Mouse (Mus musculus) left cerebral cortex, postnatal 36 days (tissue): Measurements from ENCODE around the gene Apoc1. TPM values are rescaled to one million over a fixed set of nuclear protein-coding genes. Genes with fewer than 3 reads are reported as not detected.
A peak's percentile ranks its signal among the peaks of the same experiment; 100 is the strongest.

Experiments
- DNase-seq, 2 experiments: peaks; one replicate each; pipeline ENCODE4 v3.0.0; 2021 to 2022; ENCODE audit warnings: low spot score in 2 of 2, mixed read lengths in 1 of 2
- intact Hi-C: fragments of 180-260 bp; cut with DNase I; formaldehyde crosslinking; loops from one replicate; pipeline ENCODE4 v1.15.1; 2025
- total RNA-seq, 2 experiments: library from RNA; stranded (reverse); gene quantifications; 2 replicates each; pipeline ENCODE4 v1.2.3; 2021

Gene Apoc1
- total RNA-seq = 1 to 10 TPM; 1.5 to 2.9 TPM

DNA sequence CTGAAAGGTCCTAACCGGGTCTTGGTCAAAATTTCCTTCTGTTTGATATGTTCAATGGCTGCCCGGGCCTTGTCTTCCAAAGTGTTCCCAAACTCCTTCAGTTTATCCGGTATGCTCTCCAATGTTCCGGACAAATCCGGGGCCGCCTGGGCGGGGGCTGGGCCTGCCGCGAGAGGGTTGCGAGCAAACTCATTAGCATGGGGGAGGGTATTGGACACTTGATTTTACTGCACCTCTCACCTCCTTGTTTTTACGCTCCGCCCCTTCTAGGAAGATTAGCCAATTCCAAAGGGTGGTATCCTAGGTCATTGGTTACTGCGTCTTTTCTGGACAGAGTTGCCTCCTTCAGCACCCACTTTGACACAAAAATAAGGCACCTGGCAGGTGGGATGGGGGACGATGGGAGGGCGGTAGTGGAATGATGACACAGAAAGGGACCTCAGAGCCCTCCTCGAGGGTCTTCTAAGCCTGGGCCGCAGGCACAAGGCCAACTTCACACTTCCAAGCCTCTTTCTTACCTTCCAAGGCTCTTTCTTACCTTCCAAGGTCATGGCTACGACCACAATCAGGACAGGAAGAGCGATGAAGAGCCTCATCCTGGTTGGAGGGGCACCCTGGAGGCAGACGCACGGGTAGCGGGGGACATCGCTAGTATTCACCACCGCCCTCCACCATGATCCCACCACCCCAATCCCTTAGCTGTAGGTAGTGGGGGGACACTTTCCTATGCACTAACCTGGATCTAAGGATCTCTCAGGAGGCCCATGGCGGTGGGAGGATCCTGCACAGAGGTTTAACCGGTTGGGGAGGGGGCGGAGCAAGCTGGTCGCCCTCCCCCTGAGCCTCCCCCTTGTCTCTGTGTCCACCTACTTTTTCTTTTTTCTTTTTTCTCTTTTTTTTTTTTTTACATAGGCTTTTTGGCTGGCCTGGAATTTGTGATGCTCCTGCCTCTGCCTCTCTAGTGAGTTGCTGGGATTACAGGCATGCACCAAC, at the start of gene Apoc1:
Gene Apoc1 (minus strand): TSS at position 788 of the 993 bp plus-strand sequence.
- intact Hi-C loops = no loop called here
- DNase-seq = no peak

DNA sequence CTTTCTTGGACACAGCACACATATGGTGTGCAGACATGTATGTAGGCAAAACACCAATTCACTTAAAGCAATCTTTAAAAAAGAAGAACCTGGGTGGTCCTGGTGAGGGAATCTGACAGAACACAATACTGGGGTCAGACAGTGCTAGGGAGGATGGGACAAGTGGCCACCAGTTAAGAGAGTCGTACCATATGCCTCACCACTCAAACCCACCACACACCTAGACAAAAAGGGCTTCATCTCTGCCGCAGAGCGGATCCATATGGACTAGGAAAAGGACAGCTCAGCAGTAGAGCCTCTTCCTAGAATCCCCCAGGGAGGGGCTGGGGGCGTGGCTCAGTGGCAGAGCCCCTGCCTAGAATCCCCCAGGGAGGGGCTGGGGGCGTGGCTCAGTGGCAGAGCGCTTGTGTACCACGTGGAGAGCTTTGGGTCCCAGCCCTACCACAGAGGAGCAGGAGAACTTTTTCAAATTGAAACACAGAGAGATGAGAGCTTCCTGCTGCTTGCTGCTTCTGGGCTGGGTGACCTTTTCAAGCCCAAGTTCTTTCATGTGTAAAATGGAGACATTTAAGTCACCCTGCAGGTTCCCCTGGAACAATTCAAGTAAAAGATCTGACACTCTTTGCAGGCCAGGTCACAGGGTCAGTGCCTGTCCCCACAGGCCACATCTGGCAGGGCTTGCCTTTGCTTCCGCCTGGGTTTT, 49.0 kb upstream of the Apoc1 start:
- intact Hi-C loops = no loop called here
- no peak for DNase-seq

DNA sequence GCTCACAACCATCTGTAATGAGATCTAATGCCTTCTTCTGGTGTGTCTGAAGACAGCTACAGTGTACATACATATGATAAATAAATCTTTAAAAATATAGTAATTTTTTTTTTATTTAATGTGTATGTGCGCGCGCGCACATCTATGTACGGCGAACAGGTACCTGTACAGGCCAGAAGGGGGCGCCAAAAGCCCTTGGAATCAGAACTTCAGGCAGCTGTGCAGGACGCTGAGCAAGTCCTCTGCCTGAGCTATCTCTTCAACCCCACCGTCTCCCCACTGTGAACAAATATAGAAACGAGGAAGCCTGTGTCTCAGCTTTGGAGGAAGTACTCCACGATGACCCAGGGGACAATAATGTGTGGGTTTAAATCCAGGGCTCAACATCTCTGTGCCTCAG, 47.8 kb upstream of the Apoc1 start:
- intact Hi-C loops = no loop called here
- no peak for DNase-seq

DNA sequence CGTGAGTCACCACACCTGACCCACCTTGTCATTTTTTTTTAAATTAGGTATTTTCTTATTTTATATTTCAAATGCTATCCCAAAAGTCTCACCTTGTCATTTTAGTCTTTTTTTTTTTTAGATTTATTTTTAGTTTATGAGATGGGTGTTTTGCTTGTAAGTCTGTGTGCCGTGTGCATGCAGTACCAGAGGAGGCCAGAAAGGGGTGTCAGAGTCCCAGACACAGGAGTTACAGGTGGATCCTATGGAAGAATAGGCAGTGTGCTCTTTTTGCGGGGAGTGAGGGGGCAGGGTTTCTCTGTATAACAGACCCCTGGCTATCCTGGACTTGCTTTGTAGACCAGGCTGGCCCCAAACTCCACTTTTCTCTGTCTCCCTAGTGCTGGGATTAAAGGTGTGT, 46.3 kb upstream of the Apoc1 start:
- DNase-seq = no peak
- intact Hi-C loops = no loop called here

DNA sequence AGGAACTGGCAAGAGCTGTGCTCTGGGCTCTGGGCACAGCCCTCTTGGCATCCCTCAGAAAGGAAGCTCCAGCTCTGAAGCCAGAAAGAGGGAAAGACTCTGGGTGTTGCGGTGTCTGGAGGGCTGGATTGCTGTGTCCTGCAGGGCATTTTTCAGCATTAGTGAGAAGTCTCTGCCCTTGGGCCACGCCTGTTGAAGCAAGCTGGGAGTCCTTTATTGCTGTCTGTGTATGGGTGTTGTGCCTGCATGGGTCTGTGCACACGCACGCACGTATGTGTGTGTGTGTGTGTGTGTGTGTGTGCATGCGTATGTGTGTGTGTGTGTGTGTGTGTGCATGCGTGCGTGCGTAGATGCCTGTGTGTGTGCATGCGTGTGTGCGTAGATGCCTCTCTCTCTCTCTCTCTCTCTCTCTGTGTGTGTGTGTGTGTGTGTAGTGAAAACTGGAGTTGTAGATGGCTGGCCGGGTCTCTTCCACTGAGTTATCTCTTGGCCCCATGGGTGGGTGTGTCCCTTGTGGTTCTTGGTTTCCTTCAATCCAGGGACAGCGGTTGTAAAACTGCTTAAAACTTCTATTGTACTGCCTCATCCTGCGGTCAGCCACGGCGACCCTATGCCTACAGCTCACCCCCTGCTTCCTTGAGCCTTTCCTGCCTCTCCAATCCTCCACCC, 44.1 kb upstream of the Apoc1 start:
- DNase-seq = no peak
- intact Hi-C loops = no loop called here

DNA sequence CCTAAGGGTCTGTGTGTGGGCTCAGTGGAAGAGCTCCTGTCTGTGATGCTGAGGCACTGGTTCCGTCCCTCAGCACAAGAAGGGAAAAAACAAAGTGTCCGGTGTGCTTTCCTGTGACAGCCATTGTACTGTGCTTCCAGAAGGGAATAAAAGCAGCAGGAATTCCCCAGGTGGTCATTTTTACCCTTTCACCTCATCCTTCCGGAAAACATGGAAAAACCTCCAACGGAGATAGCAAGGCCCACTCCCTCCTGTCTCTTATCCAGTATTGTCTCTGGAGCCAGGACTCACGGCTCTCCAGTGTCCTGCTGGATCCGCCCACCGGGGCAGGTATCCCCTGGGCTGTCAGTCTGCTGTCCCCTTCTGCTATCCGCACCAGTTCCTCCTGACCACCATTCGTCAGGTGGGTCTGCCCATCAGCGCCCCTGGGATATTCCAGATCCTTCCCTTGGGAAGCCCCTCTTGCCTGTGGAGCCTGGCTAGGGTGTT, 41.8 kb upstream of the Apoc1 start:
- DNase-seq = no peak
- intact Hi-C loops = no loop called here

DNA sequence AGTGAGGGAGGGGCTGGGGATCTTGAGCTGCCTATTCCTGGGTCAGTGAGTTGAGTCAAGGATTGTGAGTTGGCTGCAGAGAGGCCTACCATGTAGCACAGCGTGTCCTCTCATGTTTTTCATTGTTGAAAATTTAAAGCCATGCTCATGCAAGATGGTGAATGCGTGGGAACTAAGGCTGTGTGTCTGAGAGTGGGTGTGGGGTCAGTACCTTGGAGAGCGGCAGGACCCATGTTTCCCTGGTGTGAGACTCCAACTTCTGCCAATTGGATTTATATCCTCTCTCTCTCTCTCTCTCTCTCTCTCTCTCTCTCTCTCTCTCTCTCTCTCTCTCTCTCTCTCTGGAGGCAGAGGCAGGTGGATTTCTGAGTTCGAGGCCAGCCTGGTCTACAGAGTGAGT, 34.1 kb upstream of the Apoc1 start:
- intact Hi-C loops = no loop called here
- DNase-seq = no peak

DNA sequence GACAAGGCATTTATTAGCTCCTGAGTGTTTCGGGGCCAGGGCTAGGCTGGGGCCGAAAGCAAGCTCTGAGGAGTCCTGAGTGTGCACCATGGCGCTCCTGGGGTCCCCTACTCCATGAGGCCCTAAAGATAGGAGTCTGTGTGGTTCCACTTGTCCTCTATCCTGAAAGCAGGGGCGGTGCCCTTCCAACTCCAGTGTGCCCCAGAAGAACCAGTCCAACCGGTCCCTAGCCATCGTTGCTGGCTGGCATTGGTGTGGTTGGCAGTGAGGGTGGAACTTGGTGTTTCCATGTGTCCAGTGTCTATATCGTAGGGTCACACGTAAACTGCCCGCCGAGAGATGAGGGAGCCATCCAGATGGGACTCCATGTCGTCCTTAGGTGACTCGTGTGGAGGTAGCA, 31.7 kb upstream of the Apoc1 start:
- DNase-seq = no peak
- intact Hi-C loops = no loop called here

DNA sequence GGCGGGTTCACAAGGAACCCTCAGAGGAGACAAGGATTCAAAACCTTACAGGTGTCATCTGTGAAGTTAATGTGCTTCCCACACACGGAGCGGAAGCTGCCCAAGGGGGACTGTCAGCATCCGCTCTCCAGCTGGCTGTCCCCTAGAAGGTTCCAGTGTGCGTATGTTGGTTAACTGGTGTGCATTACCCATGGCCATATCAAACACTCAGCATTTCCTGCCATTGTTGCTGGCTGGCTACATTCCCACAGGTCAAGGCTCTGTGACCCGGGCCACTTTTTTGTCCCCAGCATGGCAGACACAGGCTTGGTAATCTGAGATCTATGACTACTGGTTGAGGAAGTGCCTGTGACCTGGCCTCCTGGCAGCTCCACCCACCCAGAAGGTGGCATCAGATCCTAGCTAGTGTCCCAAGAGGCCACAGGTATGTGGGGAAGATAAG, 30.3 kb upstream of the Apoc1 start:
- no peak for DNase-seq
- intact Hi-C loops = no loop called here

DNA sequence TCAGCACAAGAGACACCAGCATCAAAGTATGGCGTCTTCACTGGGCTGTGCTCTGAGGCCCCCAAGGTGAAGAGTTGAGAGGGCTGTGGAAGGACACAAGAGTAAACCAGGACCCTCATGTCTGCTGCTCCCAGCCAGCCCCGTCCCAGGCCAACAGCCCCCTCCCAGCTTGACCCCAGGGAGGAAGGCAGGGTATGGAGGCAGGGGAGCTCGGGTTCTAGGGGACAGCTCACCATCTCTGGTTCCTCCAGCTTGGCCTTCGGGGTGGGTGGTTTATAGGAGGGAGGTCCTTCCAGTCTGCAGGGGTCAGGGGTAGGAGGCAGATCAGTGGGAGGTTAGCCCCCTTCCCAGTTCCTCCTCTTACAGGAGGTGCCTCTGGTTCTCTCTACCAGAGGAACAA, 26.7 kb upstream of the Apoc1 start:
- intact Hi-C loops = no loop called here

DNA sequence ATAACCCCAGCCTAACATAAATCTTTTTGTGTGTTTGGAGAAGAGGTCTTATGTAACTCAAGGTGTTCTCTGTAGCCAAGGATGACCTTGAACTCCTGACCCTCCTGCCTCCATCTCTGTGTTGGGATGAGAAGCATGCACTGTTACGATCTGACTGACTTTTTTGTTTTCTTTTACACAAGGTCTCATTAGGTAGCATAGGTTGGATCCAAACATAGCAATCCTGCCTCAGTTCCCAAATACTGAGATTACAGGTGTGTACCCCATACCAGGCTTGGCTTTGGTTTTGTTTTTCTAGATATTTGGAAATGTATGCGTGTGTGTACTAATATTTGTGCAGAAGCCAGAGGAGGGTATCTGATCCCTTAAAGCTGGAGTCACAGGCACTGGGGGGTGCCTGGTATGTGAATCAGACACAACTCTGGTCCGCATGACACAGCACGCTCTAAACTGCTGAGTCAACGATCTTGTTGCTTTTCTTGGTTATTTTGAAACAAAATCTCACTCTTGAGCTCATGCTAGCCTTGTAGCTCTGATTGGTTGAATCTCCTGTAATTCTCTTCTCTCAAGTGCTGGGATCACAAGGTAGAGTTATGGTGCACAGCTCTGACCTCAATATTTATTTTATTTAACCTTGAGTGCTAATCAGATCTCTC, 26.0 kb upstream of the Apoc1 start:
- no peak for DNase-seq
- intact Hi-C loops = no loop called here

More for the DNA sequence above, 26.7 kb upstream of the Apoc1 start:
- no peak for DNase-seq

DNA sequence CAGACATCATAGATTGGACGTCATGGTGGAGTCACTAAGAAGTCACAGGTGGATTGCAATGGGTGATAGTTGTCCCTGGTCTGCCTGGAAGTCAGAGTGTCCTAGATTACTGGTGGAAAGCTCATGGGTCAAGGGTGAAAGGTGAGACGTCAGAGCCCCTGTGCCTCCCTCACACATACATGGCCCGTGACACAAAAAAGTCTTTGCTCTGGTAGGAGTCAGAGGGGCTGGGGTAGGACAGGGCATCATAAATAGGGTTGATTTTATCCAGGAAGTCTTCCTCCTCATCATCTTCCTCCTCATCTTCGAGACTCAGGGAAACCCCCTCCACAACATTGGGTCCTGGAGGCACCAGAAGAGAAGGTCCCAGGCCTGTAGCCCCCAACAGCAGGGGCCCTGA, 24.9 kb upstream of the Apoc1 start:
- intact Hi-C loops = no loop called here
- DNase-seq = no peak

DNA sequence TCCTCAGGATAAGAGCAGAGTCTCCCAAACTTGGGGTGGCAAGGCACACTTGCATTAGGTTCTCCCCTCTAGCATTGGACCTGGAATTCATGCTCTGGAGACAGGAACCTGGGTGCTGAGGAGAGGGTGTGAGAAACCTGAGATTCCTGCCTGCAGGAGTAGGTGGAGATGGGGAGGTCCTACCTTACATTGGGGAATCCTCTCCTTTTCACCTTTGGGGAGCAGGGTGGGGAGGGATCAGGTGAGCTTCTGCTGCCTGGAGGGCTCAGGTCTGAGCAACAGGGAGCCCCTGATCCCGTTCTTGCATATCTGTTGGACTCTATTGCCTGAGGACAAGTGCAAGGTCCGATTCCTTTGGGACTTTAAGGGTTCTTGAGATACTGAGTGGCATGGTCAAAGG, 24.4 kb upstream of the Apoc1 start:
- no peak for DNase-seq
- intact Hi-C loops = no loop called here

DNA sequence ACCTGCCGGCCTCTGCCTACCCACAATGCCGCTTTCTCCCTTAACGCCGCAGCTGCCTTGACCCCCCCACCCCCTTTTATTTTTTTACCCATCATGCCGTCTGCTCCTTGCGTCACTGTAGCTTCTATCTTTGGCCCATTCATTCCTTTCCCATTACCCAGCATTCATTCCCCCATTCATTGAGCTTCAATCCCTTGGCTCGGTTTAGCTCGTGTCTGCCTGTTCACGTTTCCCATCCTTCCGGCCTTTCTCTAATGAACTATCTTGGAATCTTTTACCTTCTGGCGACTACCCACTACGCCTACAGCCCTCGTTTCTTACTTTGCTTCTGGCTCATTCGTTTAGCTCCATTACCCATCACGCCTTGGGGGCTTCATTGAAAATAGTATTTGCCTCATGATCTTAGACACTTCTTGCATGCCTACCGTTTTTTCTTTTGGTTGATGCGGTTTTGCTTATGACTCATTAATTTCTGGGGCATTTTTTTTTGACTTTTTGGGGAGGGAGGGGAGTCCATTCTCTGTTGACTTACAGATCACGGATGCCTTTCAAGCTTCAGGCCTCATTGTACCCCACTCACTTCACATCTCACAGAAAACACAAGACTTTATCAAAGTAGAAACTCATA, 23.7 kb upstream of the Apoc1 start:
- DNase-seq = no peak
- intact Hi-C loops = no loop called here

DNA sequence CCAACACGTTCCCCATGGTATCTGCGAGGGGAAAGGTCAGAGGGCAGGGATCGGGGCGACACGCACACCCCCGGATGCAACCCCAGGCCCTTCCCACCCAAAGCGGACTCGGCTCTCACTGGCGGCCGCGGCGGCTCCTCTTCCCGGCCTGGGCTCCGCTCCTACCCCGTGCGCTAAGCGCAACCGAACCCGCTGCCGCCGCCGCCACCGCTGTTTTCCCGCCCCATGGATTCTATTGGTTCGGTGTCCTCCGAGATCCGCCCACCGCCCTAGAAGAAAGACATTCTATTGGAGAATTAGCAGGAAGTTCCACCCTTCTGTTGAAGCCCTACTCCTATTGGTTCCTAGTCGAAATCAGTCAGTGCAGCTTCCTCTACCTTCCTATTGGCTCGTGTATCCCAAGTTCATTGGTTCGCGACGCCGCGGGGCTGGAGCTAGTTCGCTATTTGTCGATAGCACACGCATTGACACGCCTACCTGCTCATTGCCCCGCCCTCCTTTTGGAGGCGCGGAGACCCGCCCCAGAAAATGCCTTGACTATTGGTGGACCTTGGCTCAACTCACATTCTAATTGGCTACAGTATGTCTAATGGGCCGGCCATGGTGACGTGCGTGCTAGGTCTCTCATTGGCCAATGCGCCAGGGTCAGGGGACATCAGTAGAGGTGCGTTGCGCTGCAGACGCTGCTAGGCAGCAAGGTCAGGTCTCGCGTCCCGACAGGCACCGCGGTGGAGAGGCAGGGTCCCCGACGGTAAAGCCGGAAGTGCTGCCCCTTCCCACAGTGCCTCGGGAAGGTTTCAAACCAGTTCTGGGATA, 23.0 kb upstream of the Apoc1 start, which contains the start of gene Tomm40:
Gene Tomm40 (minus strand): TSS at position 200 of the 816 bp plus-strand sequence.
- intact Hi-C loops = loop anchor here (2.0 kb wide), 1 partner anchor 51 kb away; the partner anchor contains the start of gene Clptm1
- peak; percentile 99 for DNase-seq

DNA sequence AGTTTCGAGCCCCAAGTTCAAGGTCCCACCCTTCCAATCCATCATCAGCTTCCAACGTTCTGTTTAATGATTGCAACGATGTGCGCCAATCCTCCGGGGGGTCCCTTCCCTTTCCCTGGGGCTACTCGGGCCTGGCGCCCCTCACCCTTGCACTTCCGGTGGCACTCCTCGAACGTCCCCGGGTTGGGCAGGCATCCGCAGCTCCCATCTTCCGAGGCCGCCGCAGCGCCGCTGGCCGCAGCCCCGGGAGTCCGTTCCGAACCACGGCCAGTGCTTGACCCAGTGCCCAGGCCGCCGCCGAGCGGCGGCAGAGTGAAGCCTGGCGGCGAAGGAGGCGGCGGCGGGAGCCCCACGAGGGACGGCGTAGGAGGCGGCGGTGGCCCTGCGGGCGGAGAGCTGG, 22.4 kb upstream of the Apoc1 start:
- DNase-seq = peak in 1 of 2 experiments; percentile 42
- intact Hi-C loops = loop anchor here (2.0 kb wide), 1 partner anchor 50 kb away; the partner anchor contains the start of gene Clptm1

DNA sequence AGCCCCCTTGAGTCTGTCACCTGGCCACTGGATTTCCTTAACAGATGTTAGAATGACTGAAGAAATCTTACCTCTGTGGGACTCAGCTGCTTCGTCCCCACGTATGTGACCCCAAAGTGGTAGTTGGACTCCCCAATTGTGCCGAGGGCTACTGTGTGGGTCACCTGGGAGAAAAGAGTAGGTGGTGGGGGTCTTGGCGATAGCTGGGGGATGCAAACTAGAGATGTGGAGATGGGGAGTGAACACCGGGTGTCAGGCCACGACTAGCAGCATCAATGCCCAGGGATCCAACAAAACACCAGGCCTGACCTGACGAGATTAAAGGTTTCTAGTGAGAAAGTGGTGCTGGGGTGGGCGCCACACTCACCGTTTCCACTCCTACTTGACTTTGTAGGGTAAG, 21.1 kb upstream of the Apoc1 start:
- no peak for DNase-seq
- intact Hi-C loops = no loop called here

DNA sequence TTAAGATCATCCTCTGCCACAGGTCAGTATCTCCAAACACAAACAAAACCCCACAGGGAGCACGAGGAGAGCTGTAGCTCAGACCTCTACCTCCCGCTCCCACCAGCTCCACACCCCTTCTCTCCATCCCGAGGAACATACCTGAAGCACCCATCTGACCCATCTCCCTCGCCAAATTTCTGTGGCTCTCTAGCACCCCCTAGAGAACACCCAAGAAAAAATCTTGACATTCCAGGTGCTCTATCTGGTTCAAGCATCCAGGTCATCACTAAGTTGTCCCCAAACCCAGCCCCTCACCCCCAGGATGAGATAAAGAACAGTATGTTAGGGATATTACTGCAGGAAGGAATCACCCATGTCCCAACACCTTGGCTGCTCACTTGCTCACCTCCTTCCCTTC, 20.7 kb upstream of the Apoc1 start:
- DNase-seq = no peak
- intact Hi-C loops = no loop called here
